Mouse (Mus musculus) regulatory T cell (primary cell): ENCODE measurements at regions not wholly inside any gene's neighbourhood (a gene's known extent, or its start where the extent isn't known, plus 50 kb on each side); places are given as distances from the start of the nearest gene placed in this dataset.

ENCODE experiments used
- in situ Hi-C: fragments of 300-600 bp; cut with MboI, MseI; formaldehyde crosslinking; loops from one replicate; pipeline ENCODE4 v1.15.1; 2025; ENCODE audit warnings: high pct_unique_total_duplicates

- in situ Hi-C loops: no loop called here
Measured at GRCm38 (mm10) chr17:60268846-60269245, 1255.7 kb upstream of the Nudt12 start.

DNA sequence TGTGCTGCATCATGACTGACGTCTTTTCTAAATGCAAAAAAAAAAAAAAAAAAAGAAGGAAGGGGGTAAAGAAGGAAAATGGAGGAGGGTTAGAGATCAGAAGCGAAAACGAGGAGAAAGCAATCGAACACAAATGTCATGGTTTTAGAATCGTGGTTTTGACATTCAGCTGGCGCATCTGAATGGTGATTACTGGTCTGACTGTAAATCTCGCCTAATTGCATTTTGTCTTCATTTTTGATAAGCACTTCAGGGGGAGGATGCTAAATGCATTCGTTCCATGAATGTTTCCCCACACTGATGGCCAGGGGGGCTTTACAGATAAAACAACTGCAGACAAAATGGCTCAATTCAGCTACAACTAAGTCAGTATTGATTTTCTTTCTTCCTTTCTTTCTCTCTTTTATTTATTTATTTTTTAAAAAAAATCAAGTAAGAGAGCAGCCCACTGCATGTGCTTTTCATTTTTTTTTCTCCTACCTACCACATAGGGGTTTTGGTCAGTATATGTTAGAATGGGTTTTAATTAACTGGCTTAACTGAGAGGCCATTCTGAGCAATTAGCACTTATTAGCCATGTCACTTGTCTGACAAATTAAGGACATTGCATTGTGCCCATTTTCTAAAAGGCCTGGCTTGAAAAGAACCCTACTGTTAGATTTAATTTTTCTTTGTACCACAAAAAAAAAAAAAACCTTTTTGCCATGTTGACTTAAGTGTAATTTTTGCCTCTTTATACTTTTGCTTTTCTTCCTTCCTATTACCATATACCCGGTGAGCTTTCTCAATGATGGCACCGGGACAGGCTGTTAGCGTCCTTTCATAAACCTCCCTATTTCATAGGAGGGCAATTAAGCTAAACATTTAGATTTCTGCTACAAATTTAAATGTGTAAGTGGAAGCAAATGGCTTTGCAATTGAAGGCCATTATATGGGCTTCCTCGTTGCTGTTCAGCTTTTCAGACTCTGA, 1254.4 kb upstream of the Nudt12 start:
- in situ Hi-C loops: no loop called here

DNA sequence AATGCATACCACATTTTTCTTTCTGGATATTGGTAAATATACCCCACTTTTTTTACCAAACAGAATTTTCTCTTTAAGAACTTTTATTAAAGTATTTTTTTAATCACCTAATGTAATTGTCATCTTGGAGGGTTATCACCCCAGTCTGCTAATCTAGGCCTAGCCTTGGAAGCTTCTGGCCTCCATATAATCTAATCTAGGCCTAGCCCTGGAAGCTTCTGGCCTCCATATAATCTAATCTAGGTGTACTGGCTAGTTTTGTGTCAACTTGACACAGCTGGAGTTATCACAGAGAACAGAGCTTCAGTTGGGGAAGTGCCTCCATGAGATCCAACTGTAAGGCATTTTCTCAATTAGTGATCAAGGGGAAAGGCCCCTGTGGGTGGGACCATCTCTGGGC, 1242.2 kb upstream of the Nudt12 start:
- in situ Hi-C loops: loop anchor here (5.0 kb wide), 1 partner anchor 92 kb away; no protein-coding TSS in a partner anchor

DNA sequence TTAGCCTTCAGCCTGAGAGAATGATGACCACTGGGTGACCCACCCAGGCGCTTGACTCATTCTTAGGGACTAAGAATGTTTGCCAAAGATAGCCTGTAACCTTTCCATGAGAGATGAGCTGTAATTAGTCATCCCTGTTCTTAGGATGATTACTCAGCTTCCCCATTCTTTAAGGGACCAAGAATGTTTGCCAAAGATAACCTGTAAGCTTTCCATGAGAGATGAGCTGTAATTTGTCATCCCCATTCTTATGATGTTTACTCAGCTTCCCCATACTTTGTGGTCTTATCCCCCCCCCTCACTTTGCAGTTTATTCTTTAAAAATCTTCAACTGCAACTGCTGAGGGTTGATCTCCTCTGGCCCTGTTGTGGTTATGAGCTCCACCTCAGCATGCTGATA, 1236.8 kb upstream of the Nudt12 start:
- in situ Hi-C loops: no loop called here

GRCm38 (mm10) chr17:60234519-60234918, 1221.3 kb upstream of the Nudt12 start:
- in situ Hi-C loops: no loop called here

DNA sequence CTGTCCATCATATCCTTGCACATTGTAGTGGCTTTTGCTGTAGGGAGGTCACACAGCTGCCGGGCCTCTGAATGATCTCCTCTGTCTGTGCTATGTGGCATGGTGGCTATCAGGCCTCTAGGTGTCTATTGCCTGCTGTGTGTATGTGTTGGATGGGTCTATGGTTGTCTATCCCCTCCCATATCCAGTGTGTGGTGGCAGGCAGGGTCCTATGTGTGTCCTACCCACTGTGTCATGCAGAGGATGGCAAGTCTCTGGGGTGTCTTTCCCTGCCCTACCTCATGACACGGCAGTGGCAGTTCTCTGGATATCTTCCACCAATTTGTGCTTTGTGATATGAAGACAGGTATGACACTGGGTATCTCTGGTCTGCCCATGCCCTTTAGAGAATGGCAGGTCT, 1183.8 kb upstream of the Nudt12 start:
- in situ Hi-C loops: no loop called here

DNA sequence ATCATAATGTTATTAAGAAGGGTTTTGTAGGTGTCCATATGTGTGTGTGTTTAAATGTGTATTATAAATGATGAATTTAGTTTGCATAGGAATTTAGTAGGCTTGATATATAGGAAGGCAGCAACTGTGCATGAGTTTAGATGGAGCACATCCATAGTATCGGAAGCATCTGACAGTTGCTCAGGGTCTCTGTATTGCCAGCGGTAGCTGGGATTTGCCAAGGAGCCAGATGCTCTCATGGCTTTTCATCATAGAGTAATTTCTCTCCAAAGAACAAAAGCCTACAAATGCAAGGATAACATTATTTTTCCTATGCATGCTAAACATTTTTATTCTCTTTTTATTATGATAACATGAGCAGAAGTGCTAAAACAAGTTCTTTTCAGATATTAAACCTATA, 1168.1 kb upstream of the Nudt12 start:
- in situ Hi-C loops: no loop called here

GRCm38 (mm10) chr17:60180646-60181045, 1167.5 kb upstream of the Nudt12 start:
- in situ Hi-C loops: no loop called here

DNA sequence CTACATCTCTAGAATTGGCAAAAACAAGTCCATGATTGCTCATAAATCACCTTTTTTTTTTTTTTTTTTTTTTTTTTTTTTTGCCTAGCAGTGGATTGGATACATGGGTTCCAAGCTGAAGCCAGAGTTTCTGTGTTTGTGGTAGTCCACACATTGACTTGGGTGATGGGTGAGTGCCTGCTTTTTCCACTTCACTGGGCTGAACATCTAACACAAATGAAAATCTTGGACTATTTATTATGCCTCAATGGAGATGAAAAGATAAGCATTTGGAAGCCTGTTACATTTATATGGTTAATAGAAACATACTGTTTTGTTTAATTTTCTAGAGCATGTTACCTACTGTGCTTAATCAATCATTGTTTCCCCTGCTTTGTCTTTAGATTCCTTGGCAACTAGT, 1152.4 kb upstream of the Nudt12 start:
- in situ Hi-C loops: no loop called here

DNA sequence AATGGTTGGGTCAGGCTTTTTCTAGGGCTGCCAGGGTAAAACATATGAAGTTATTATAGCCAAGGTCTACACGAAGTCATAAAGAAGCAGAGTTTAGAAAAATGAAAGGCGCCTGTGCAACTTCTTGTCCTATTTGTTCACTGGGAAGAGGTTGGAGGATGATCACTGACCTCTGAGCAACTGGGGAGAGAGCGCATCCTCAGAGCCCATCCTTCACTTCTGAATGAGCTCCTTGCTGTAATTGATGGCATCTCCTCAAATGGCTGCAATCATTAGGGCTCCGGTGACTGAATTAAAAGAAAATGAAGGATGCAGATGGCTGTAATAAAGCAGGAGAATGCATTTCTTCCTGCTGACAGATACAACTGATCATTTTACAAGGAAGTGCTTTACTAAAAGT, 1117.4 kb upstream of the Nudt12 start:
- in situ Hi-C loops: no loop called here

GRCm38 (mm10) chr17:60098763-60099162, 1085.6 kb upstream of the Nudt12 start:
- in situ Hi-C loops: no loop called here
